Mouse (Mus musculus): ENCODE data around the gene Ide.

GRCm38 (mm10) chr19:37378816-37379215 lies 41.2 kb upstream of the Ide start:
- TF ChIP-seq MYOD1 (IDR thresholded peaks at IDR 0.05; ENCODE audit: control insufficient read depth in 1 of 3, insufficient read length in 2 of 3, low read depth in 2 of 3) (no peak), MAX (IDR thresholded peaks at IDR 0.05; ENCODE audit: low read depth) (no peak), POLR2A (IDR thresholded peaks at IDR 0.05; ENCODE audit: insufficient read length, low read depth) (no peak), POLR2AphosphoS2 (IDR thresholded peaks at IDR 0.05; ENCODE audit: insufficient read length, low read depth) (no peak)

All from myocyte (in vitro differentiated cells).